Mouse (Mus musculus) Patski (cell line): Measurements from ENCODE around the gene Tbk1. TPM values are rescaled to one million over a fixed set of nuclear protein-coding genes. Genes with fewer than 3 reads are reported as not detected.

ENCODE experiments used
- ATAC-seq: fragments of 100-300 bp; one replicate; pipeline ENCODE4 v1.8.0; 2021
- CTCF ChIA-PET: fragments of 350-600 bp; sonication (Branson Sonifier 250); formaldehyde crosslinking; loops from one replicate; lab custom pipeline; 2022; ENCODE audit warnings: inconsistent platforms; lab: Charles Lee
- POLR2A ChIA-PET: fragments of 350-600 bp; sonication (Branson Sonifier 250); formaldehyde crosslinking; loops from one replicate; lab custom pipeline; 2022; ENCODE audit warnings: antibody characterized with exemption, inconsistent platforms; lab: Charles Lee
- DNase-seq: peaks from one replicate; pipeline ENCODE4 v3.0.0-alpha.2; 2011; ENCODE audit warnings: low read depth, low spot score
- H3K27me3 ChIP-seq: fragments of 371-371 bp; one replicate; pipeline ENCODE4 v1.5.1; 2021
- CTCF ChIP-seq: fragments of 100-300 bp; IDR thresholded peaks from one replicate; pipeline ENCODE4 v1.5.1; 2021
- in situ Hi-C: fragments of 300-500 bp; cut with MboI; formaldehyde crosslinking; loops from 3 replicates; pipeline ENCODE4 v1.11.1; 2018; ENCODE audit warnings: low pct_unique_long_range_greater_than_20kb, mixed read lengths
- polyA plus RNA-seq: library from polyadenylated mRNA; unstranded; gene quantifications from one replicate; pipeline ENCODE4 v1.2.3, GENCODE M21; 2021

Tbk1 gene
- polyA plus RNA-seq, 1 experiment from 2014 or later: 43.5 TPM

DNA sequence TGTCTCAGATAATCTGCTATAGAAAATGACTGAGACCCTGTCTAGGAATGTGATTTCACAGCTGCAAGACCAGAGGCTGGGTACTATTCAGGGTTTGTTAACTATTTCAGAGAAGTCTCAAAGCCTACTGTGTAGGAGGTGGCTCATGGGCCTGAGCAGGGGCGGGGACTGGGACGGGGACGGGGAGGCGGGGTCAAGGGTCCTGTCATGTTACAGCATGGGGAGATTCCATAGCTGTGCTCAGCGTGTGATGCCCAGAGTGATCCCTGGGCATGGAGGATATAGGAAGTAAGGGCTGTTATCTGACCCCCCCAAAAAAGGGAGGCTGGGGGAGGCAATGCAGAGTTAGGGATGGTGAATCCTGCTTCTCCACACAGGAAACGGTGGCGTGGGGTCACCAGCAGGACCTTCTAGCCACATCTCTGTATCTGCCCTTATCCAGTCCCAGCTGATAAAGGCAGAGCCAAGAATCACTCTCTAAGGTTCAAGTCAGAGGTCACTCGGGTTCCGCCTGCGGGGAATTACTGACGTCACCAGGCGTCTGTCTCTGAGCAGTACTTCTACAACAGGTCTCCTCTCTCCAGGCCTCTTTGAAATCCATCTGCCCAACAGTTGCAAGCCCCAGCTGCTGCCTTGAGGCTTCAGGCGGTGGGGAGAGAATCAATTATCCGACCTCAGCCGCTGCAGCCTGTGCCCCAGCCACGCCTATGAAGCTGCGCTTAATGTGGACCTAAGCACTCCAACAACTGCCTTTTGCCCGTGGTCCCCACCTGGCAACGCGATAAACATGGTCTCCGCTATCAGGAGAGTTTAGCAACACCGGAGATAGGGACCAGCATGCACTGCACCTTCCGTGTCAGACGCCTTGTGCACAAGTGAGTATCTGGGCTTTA is 76.6 kb downstream of the Tbk1 start:
- CTCF ChIA-PET: interaction anchor here (1.1 to 1.9 kb wide), 3 partner anchors 8 to 100 kb away, joined by 3 to 5 read pairs (median 3); no protein-coding TSS in a partner anchor
- no peak for TF ChIP-seq CTCF
- in situ Hi-C loops: no loop called here
- H3K27me3 ChIP-seq: no peaks in the 10 kb centered on the region
- no peak for DNase-seq
- POLR2A ChIA-PET: no interaction called here
- ATAC-seq: no peak

DNA sequence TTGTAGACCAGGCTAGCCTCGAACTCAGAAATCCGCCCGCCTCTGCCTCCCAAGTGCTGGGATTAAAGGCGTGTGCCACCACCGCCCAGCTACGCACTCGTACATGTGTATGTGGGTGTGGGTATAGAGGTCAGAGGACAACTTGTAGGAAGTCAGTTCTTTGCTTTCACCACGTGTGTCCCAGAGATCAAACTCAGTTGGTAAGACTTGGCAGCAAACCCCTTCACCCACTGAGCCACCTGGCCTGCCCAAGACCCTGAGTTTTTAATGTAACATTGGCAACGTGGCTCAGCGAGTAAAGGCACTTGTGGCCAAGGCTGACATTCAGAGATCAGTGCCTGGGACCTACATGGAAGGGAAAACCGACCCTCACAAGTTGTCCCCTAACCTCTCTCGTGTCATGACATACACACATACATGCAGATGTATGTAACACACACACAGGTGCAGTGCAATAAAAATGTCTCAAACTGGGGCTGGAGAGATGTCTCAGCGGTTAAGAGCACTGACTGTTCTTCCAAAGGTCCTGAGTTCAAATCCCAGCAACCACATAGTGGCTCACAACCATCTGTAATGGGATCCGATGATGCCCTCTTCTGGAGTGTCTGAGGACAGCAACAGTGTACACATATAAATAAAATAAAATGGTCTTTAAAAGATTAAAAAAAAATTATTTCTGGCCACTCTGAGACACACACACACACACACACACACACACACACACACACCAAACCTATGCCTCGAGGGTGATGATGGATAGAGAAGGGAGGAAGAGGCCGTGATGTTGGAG is 78.6 kb downstream of the Tbk1 start:
- H3K27me3 ChIP-seq: no peaks in the 10 kb centered on the region
- in situ Hi-C loops: no loop called here
- ATAC-seq (no peak), DNase-seq (no peak)
- ChIA-PET POLR2A (no interaction called here), CTCF (interaction anchor here (0.9 to 1.9 kb wide), 4 partner anchors 96 to 99 kb away, joined by 3 to 5 read pairs (median 4); no protein-coding TSS in a partner anchor)
- peak; percentile 56 for TF ChIP-seq CTCF

DNA sequence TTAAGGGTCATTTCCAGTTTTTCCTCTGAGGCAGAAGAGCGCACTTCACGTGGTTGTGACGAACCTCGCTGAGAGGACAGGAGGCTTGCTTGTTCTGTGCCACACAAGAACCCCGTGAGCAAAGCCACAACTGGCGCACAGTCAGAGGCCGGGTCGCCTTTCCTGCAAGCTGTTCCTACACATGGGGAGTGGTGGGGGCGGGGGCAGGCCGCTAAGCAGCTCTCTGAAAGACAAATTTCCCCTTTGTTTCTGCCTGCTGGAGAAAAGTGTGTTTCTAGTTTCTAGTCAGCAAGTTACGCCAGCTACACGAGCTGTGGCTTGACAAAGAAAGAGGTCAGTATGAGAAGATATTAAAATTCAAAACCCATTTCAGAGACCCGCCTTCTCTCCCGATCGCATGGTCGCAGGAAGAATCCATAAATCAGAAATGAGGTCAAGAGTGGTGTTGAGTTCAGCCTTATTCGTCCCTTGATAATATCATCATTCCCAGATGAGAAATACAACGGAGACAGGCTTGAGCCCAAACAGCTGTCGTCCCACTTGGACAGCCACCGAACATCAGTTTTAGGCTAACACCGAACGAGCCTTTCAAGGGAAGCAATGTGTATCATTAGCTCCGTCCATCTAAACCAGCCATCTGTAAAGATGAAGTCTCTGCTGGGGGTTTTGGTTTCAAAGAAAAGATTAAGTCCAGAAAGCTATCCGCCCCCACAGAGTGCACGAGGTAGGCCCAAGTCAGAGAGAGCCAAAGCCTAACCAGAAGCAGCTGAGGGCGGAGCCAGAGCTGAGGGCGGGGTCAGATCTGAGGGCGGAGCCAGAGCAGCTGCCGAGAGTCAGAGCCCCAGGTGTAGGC is 79.6 kb downstream of the Tbk1 start:
- in situ Hi-C loops: no loop called here
- ChIA-PET POLR2A (no interaction called here), CTCF (interaction anchor here (1.0 kb wide), 1 partner anchor 97 kb away, joined by 5 read pairs; no protein-coding TSS in a partner anchor)
- no peak for TF ChIP-seq CTCF
- no peak for ATAC-seq
- H3K27me3 ChIP-seq: no peaks in the 10 kb centered on the region
- no peak for DNase-seq

DNA sequence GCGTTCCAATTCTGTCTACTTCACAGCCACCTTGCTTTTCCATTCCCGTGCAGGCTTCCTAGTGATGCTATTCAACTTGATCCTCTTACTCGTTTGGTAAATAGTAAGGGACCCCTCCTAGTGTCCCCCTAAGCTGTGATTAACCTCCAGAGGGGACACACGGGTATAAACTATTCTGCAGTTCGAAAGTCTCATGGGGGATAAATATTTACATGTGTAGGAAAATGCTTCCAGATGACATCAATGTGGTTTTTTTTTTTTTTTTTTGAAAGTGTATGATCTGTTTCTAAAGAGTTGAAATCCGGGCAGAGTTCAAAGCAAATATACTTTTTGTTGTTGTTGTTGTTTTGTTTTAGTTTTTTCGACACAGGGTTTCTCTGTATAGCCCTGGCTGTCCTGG is 80.7 kb downstream of the Tbk1 start:
- in situ Hi-C loops: no loop called here
- no peak for ATAC-seq
- H3K27me3 ChIP-seq: no peaks in the 10 kb centered on the region
- no peak for DNase-seq
- no peak for TF ChIP-seq CTCF
- ChIA-PET CTCF (no interaction called here), POLR2A (no interaction called here)

DNA sequence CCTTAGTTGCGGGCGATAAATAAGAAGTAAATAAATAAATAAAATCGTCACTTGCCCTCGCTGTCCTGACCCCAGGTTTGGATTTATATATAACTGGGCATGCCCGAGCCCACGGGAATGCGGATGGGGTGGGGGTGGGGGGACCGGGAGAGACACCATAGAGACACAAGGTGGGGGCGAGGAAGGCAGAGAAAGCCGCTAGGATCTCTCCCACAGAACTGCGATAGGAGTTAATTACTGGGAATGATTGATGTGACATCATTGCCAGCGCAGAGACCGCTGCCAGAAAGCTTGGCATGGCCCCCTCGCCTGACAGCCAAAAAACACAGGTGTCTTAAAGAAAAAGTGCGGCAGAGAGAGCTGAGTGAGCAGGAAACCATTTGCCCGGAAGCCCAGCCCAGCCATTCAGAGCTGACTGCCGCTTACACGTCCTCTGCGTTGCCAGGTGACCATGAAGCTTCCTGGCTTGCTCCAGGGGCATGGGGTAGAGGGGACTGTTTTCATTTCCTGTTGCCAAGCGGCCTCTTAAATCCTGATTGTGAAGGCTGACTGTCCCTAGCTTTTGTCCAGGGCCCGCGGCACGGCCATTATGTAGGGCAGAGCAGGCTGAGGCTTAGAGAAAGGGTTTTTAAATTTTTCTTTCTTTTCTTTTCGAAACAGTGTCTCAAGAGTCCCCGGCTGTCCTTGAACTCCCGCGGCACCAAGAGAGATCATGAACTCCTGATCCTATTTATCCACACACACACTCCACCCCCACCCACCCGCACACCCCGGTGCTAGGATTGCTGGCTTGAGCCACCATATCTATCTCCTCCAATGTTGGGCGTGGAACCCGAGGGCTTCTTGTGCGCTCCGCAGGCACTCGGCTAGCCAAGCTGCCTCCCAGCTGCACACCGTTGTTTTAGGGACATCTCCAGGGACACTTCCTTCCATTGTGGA is 81.3 kb downstream of the Tbk1 start:
- no peak for ATAC-seq
- H3K27me3 ChIP-seq: no peaks in the 10 kb centered on the region
- CTCF ChIA-PET: no interaction called here
- in situ Hi-C loops: no loop called here
- DNase-seq: no peak
- POLR2A ChIA-PET: no interaction called here
- TF ChIP-seq CTCF: no peak

DNA sequence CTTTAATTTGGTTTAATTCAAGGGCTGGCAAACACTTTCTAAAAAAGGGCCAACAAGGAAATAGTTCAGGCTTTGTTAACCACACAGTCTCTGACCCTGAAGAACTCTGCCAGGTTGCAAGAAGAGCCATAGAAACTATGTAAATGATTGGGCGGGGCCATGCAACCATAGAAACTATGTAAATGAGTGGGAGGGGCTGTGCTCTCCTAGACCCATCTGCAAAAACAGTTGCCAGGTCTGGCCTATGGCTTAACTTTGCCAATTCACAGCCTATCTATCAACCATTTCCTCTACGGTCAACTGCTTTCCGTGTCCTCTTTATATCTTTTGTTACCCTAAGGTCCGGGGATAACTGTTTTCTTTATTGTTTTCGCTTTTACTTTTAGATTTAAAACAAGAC is 85.4 kb downstream of the Tbk1 start:
- POLR2A ChIA-PET: interaction anchor here (0.7 to 1.2 kb wide), 2 partner anchors 25 to 66 kb away, joined by 6 to 8 read pairs; partner anchors contain the start of gene Rassf3
- DNase-seq (no peak), ATAC-seq (no peak)
- in situ Hi-C loops: no loop called here
- TF ChIP-seq CTCF: no peak
- no peaks in the 10 kb centered on the region for H3K27me3 ChIP-seq
- CTCF ChIA-PET: interaction anchor here (0.7 to 1.6 kb wide), 3 partner anchors 14 to 91 kb away, joined by 3 to 4 read pairs (median 3); no protein-coding TSS in a partner anchor

DNA sequence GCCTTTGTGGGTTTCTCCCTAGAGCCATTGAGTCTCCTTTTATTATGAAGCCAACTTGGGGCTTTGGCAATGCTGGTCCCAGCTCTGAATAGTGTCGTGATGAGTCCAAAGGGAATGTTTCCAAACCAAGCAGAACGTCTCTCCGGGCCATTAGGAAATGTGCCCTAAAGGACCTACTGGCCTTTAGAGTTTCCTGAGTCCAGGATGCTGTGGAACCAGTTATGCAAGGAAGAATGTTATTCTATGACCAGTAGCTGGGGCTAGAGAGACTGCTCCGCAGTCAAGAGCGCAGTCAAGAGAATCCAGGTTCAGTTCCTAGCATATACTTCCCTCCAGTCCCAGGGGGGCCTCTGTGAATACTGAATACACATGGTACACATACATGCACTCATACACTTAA is 86.6 kb downstream of the Tbk1 start:
- no peak for TF ChIP-seq CTCF
- DNase-seq (no peak), ATAC-seq (no peak)
- ChIA-PET CTCF (interaction anchor here (0.8 to 1.8 kb wide), 4 partner anchors 11 to 72 kb away, joined by 3 to 4 read pairs (median 4); no protein-coding TSS in a partner anchor), POLR2A (interaction anchor here (1.2 kb wide), 1 partner anchor 24 kb away, joined by 6 read pairs; the partner anchor contains the start of gene Rassf3)
- in situ Hi-C loops: no loop called here
- H3K27me3 ChIP-seq: no peaks in the 10 kb centered on the region

DNA sequence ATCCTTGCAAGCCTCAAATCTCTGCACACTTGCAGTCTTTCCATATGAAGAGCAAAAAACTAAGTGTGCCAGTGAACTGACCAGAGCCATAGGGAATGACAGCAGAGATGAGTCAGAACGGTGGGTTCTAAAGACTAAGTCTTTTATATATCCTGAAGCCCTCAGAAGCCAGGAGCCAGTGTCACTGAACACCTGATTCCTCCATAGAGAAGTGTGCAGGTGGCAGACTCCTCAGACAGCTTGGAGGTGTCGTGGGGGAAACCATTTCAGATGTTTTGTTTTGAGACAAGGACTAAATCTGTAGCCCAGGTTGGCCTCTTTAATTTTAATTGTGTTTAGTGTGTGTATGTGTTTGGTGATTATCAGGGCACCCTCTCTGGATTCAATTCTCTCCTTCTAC is 87.5 kb downstream of the Tbk1 start:
- ATAC-seq (no peak), DNase-seq (no peak)
- CTCF ChIA-PET: interaction anchor here (0.8 to 1.8 kb wide), 2 partner anchors 10 to 37 kb away, joined by 3 to 4 read pairs; no protein-coding TSS in a partner anchor
- TF ChIP-seq CTCF: no peak
- no peaks in the 10 kb centered on the region for H3K27me3 ChIP-seq
- in situ Hi-C loops: no loop called here
- POLR2A ChIA-PET: no interaction called here

DNA sequence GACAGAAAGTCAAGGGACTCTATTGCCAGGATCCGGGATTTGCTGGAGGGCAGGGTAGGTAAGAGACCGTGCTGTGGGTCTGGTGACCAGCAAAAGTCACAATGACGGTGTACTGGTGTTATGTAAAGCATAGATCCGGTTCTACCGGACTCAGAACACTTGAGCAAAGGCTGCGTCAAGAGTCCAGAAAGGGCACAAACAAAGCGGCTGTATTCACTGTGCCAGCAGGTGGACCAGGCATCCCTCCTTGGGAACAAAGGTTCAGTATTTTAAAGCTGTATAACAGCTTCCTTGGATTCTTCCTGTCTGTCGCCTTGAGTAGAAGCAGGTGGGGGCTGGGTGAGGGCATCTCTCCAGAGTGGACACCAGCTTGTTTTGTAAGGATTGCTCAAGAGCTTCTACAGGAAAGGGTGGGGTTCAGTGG is 88.1 kb downstream of the Tbk1 start:
- CTCF ChIA-PET: interaction anchor here (1.1 kb wide), 1 partner anchor 21 kb away, joined by 3 read pairs; no protein-coding TSS in a partner anchor
- ATAC-seq: no peak

More for the DNA sequence above, 88.1 kb downstream of the Tbk1 start:
- DNase-seq: no peak
- TF ChIP-seq CTCF: no peak
- POLR2A ChIA-PET: no interaction called here
- in situ Hi-C loops: no loop called here
- no peaks in the 10 kb centered on the region for H3K27me3 ChIP-seq
